Mouse (Mus musculus) spleen, embryonic (tissue): ENCODE results near the gene Gm49416.

ENCODE experiments used
- CTCF ChIA-PET: fragments of 350-600 bp; sonication (Branson Sonifier 250); formaldehyde crosslinking; loops from one replicate; lab custom pipeline; 2022; lab: Charles Lee

The Gm49416 gene

DNA sequence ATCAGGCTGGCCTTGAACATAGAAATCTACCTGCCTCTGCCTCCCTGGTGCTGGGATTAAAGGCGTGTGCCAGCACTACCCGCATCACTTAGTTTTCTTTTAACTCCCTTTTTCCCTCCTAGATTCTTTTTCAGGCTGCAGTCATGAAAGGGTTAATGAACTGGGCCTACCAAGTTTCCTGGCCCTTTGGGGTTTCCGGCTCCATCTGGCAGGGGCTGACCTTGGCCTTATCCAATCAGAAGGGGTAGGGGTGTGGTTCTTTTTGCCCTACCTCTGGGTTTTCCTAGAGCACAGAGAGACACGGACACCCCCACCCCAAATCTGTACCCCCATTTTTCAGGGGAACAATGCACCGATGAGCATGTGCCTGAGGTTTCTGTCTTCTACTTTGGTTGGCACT is 56.0 kb downstream of the Gm49416 start:
- CTCF ChIA-PET: no interaction called here
